Mouse (Mus musculus) spleen, embryonic (tissue): ENCODE results near the gene Zbtb41.

Experiments
- CTCF ChIA-PET: fragments of 350-600 bp; sonication (Branson Sonifier 250); formaldehyde crosslinking; loops from one replicate; lab custom pipeline; 2022; lab: Charles Lee

Gene Zbtb41

GRCm38 (mm10) chr1:139478898-139479297, 56.8 kb downstream of the Zbtb41 start:
- CTCF ChIA-PET, result no interaction called here

GRCm38 (mm10) chr1:139480246-139480645, 58.2 kb downstream of the Zbtb41 start:
- CTCF ChIA-PET, result no interaction called here

- CTCF ChIA-PET, result no interaction called here
Measured at GRCm38 (mm10) chr1:139481146-139481545, 59.1 kb downstream of the Zbtb41 start.

- CTCF ChIA-PET, result no interaction called here
Measured at GRCm38 (mm10) chr1:139494630-139495029, 72.5 kb downstream of the Zbtb41 start.

- CTCF ChIA-PET, result no interaction called here
Measured at GRCm38 (mm10) chr1:139495408-139495807, 73.3 kb downstream of the Zbtb41 start.

GRCm38 (mm10) chr1:139496212-139496611, 74.1 kb downstream of the Zbtb41 start:
- CTCF ChIA-PET, result no interaction called here

GRCm38 (mm10) chr1:139499751-139500150, 77.7 kb downstream of the Zbtb41 start:
- CTCF ChIA-PET, result no interaction called here

- CTCF ChIA-PET, result no interaction called here
Measured at GRCm38 (mm10) chr1:139501258-139501752, 79.2 kb downstream of the Zbtb41 start, which contains the start of gene F13b. Gene F13b (plus strand): TSS chr1:139501702.
